ENCODE assay signal across 27 mouse cellular contexts in genomic region chr10:68006491-68006890, GRCm38 (mm10). TPM values are rescaled to one million over a fixed set of nuclear protein-coding genes. Genes with fewer than 3 reads are reported as not detected.
"Had no signal": no experiment of that assay in that cellular context is flagged by ENCODE, and none has a peak within 500 bp of the region (broad histone marks: within the 10 kb centered on the region; RNA-seq: fewer than 3 reads in every experiment).

No protein-coding gene starts in this region.

- H3K9ac ChIP-seq: heart, embryonic 12.5 days; hindbrain, embryonic 12.5 days; hindbrain, embryonic 14.5 days; kidney, embryonic 15.5 days; limb, embryonic 12.5 days; liver, embryonic 13.5 days had no signal

- ATAC-seq: hindbrain, embryonic 16.5 days; inflammation-experienced regulatory T-cells, adult 6 months; intestine, embryonic 16.5 days had no signal

- H3K4me2 ChIP-seq: heart, embryonic 12.5 days; hindbrain, embryonic 12.5 days; hindbrain, embryonic 14.5 days; kidney, embryonic 15.5 days; limb, embryonic 12.5 days; liver, embryonic 11.5 days; liver, embryonic 13.5 days had no signal

- DNase-seq: gastrocnemius, postnatal 14 days; gastrocnemius, postnatal 36 days; heart, postnatal 10 days; heart, postnatal 4 days; kidney, adult 11 months; kidney, adult 2 months; kidney, adult 9 months; kidney, postnatal 14 days; kidney, postnatal 36 days; layer of hippocampus, adult 9-11 months; layer of hippocampus, postnatal 36 days; liver; liver, embryonic 13.5 days had no signal

- H3K27me3 ChIP-seq: heart, embryonic 12.5 days; hindbrain, embryonic 12.5 days; kidney, embryonic 15.5 days; limb, embryonic 12.5 days; liver, embryonic 13.5 days had no signal

- H3K27ac ChIP-seq: hindbrain, embryonic 10.5 days; hindbrain, embryonic 12.5 days; hindbrain, embryonic 14.5 days; kidney, embryonic 15.5 days; kidney, postnatal 0 days; limb, embryonic 10.5 days; limb, embryonic 12.5 days; liver, embryonic 13.5 days had no signal

- H3K4me1 ChIP-seq: hindbrain, embryonic 12.5 days; liver, embryonic 13.5 days had no signal

- H3K4me3 ChIP-seq: heart, embryonic 10.5 days; heart, embryonic 12.5 days; hindbrain, embryonic 10.5 days; hindbrain, embryonic 12.5 days; kidney, embryonic 15.5 days; limb, embryonic 10.5 days; limb, embryonic 12.5 days; liver, embryonic 13.5 days had no signal

RNA-seq across cellular contexts. Expression of gene Rtkn2, which starts 27.1 kb away (rescaled TPM):
- polyA plus RNA-seq: large intestine, adult 2 months had no signal
